8 mouse cellular contexts compared by ENCODE assay signal in genomic region chr8:3429966-3430365, GRCm38 (mm10). TPM values are rescaled to one million over a fixed set of nuclear protein-coding genes. Genes with fewer than 3 reads are reported as not detected.
A peak's percentile ranks its signal among the peaks of the same experiment; 100 is the strongest.
DNase-seq lines count a peak whose midpoint lies in the region; TF ChIP-seq lines count a peak whose summit lies in the region.
"Had no signal": no experiment of that assay in that cellular context is flagged by ENCODE, and none has a peak within 500 bp of the region (broad histone marks: within the 10 kb centered on the region; RNA-seq: fewer than 3 reads in every experiment).

No protein-coding gene starts in this region.

- 14% methylated on average over 2 of the region's 2 CpGs for WGBS in cerebellum, adult 2 months

- no peak for TF ChIP-seq POLR2A in cerebellum, adult 2 months (IDR thresholded peaks at IDR 0.05; ENCODE audit: borderline replicate concordance, insufficient read depth, low read length)

- H3K4me1 ChIP-seq in cerebellum, adult 2 months (ENCODE audit: control insufficient read depth, insufficient read depth, low read length) = no peaks in the 10 kb centered on the region; the same call in 1 of the 2 replicates

- peaks cover 11% of the 10 kb centered on the region for H3K79me3 ChIP-seq in C2C12 (ENCODE audit: low read depth)

- peak; percentile 82 for DNase-seq in 3134 (ENCODE audit: extremely low read depth, insufficient read length, low spot score)
- peak; percentile 79 to 88 for DNase-seq in cerebellum, adult 2 months
- DNase-seq in kidney, postnatal 14 days = peak; percentile 73
- DNase-seq in spleen, adult 12 weeks (ENCODE audit: low spot score) = no peak
- no peak for DNase-seq in gastrocnemius, postnatal 36 days
- DNase-seq in gastrocnemius, postnatal 14 days = no peak
- DNase-seq: liver had no signal

- intact Hi-C loops in gastrocnemius, postnatal 36 days (cut with DNase I) = no loop called here
- intact Hi-C loops in gastrocnemius, postnatal 14 days (cut with DNase I; ENCODE audit: low total_unique reads) = no loop called here

- H3K36me3 ChIP-seq in C2C12 (ENCODE audit: control insufficient read depth, insufficient read depth) = peaks cover 50% of the 10 kb centered on the region

- no peak overlapping the region for H3K4me3 ChIP-seq in C2C12 (ENCODE audit: insufficient read depth, poor library complexity, severe bottlenecking)
- no peak overlapping the region for H3K4me3 ChIP-seq in cerebellum, adult 2 months (replicated peaks; ENCODE audit: insufficient read depth, low read depth, low read length)

- no peak overlapping the region for H3ac ChIP-seq in C2C12 (ENCODE audit: control insufficient read depth, insufficient read length, low read depth)

- H3K27ac ChIP-seq in cerebellum, adult 2 months (ENCODE audit: insufficient read depth, low read length) = no peak overlapping the region

- peaks cover 43% of the 10 kb centered on the region for H3K79me2 ChIP-seq in C2C12 (ENCODE audit: control insufficient read depth, insufficient read depth)

- H3K27me3 ChIP-seq in C2C12 (ENCODE audit: control insufficient read depth, insufficient read depth, insufficient read length) = no peaks in the 10 kb centered on the region
- H3K27me3 ChIP-seq in cerebellum, adult 2 months (ENCODE audit: control insufficient read depth, insufficient read depth, low read length) = no peaks in the 10 kb centered on the region

- no peak for TF ChIP-seq CTCF in C2C12 (IDR thresholded peaks at IDR 0.05; ENCODE audit: control insufficient read depth, insufficient read depth, insufficient read length)
- no peak for TF ChIP-seq CTCF in cerebellum, adult 2 months (IDR thresholded peaks at IDR 0.05; ENCODE audit: borderline replicate concordance, insufficient read depth, low read depth, low read length)

TF ChIP-seq in C2C12, 6 proteins besides CTCF, POLR2A, EP300 and RAD21:
- TF ChIP-seq MYOG (IDR thresholded peaks at IDR 0.05; ENCODE audit: control insufficient read depth, extremely low read depth, insufficient read length) (no peak), FOSL1 (IDR thresholded peaks at IDR 0.05; ENCODE audit: insufficient read depth, low read length, poor library complexity, severe bottlenecking) (no peak), CEBPB (IDR thresholded peaks at IDR 0.05; ENCODE audit: low read depth) (peak; percentile 16), USF1 (IDR thresholded peaks at IDR 0.05; ENCODE audit: low read depth) (no peak), MAX (IDR thresholded peaks at IDR 0.05) (no peak), MYOD1 (IDR thresholded peaks at IDR 0.05; ENCODE audit: control insufficient read depth, insufficient read length, low read depth) (peak; percentile 33)

RNA-seq across cellular contexts. Expression of gene Arhgef18, which starts 37.2 kb away (rescaled TPM):
- polyA plus RNA-seq in C2C12 (2012; fragmentation: generic; extraction: Trizol) = 18.4 TPM
- 31.2 and 34.0 TPM in 2 replicates for polyA plus RNA-seq in cerebellum, adult 2 months (2012; rRNA removed)
- total RNA-seq in gastrocnemius, postnatal 36 days (2021) = 1 to 10 TPM; 7.9 to 9.1 TPM
- total RNA-seq in gastrocnemius, postnatal 14 days (2021) = 1 to 10 TPM; 9.4 to 9.6 TPM

RNA-seq across cellular contexts. Expression of gene Pex11g, which starts 37.5 kb away (rescaled TPM):
- 1.5 TPM for polyA plus RNA-seq in C2C12 (2012; fragmentation: generic; extraction: Trizol)
- polyA plus RNA-seq in cerebellum, adult 2 months (2012; rRNA removed) = 1.2 and 1.5 TPM in 2 replicates
- 1 to 10 TPM; 2.4 to 3.5 TPM for total RNA-seq in gastrocnemius, postnatal 36 days (2021)
- 1 to 10 TPM; 2.4 to 2.7 TPM for total RNA-seq in gastrocnemius, postnatal 14 days (2021)

RNA-seq across cellular contexts. Expression of gene Tex45, which starts 40.7 kb away (rescaled TPM):
- not detected for polyA plus RNA-seq in C2C12 (2012; fragmentation: generic; extraction: Trizol)
- 0.08 and 0.26 TPM in 2 replicates for polyA plus RNA-seq in cerebellum, adult 2 months (2012; rRNA removed)
- under 1 TPM in 1 of 2 experiments, not detected in 1; 0.15 TPM for total RNA-seq in gastrocnemius, postnatal 36 days (2021)
- total RNA-seq in gastrocnemius, postnatal 14 days (2021) = not detected

Comparison
In these comparisons a context has a peak if more than half of its experiments do, and no peak if none do; other contexts are left out.
1. DNase-seq: peak in 3134 (single experiment), cerebellum, adult 2 months (2 of 2) and kidney, postnatal 14 days (single experiment); none in spleen, adult 12 weeks (single experiment), gastrocnemius, postnatal 36 days (0 of 2) and gastrocnemius, postnatal 14 days (single experiment).